Mouse (Mus musculus): ENCODE results near the gene Ropn1.

- TF ChIP-seq E2F4 (IDR thresholded peaks at IDR 0.05; ENCODE audit: insufficient read depth): no peak
- TF ChIP-seq MYOD1 (IDR thresholded peaks at IDR 0.05; ENCODE audit: control insufficient read depth in 1 of 3, insufficient read length in 2 of 3, low read depth in 2 of 3): no peak
- TF ChIP-seq MAX (IDR thresholded peaks at IDR 0.05; ENCODE audit: low read depth): no peak
- TF ChIP-seq MYOG (IDR thresholded peaks at IDR 0.05; ENCODE audit: control insufficient read depth in 1 of 3, insufficient read depth in 1 of 3, insufficient read length in 2 of 3, low read depth in 2 of 3): no peak
- no peak for TF ChIP-seq POLR2A (IDR thresholded peaks at IDR 0.05; ENCODE audit: insufficient read length, low read depth)
- TF ChIP-seq USF1 (IDR thresholded peaks at IDR 0.05; ENCODE audit: low read depth): no peak
Observed at GRCm38 (mm10) chr16:34700165-34700827, 50.6 kb downstream of the Ropn1 start.

Data from myocyte (in vitro differentiated cells).